Mouse (Mus musculus) gastrocnemius, adult 2 months (tissue): Measurements from ENCODE around the gene Kifap3. TPM values are rescaled to one million over a fixed set of nuclear protein-coding genes. Genes with fewer than 3 reads are reported as not detected.
"Not testable (repeated sequence)": the region's sequence is repeated elsewhere in the genome, so short reads cannot be mapped to it uniquely, and the experiment has no call there.

Experiments used
- DNase-seq: peaks from one replicate; pipeline ENCODE4 v3.0.0; 2022
- H3K27ac ChIP-seq: fragments of 200-600 bp; 2 replicates; pipeline ENCODE4 v1.8.1; 2022; ENCODE audit warnings: mild to moderate bottlenecking
- H3K4me3 ChIP-seq: fragments of 200-600 bp; 2 replicates; pipeline ENCODE4 v1.8.1; 2022; ENCODE audit warnings: mild to moderate bottlenecking, moderate library complexity
- CTCF ChIP-seq: fragments of 200-600 bp; IDR thresholded peaks from 2 replicates; pipeline ENCODE4 v1.8.1; 2022; ENCODE audit warnings: antibody characterized with exemption, mild to moderate bottlenecking, moderate library complexity
- intact Hi-C: fragments of 180-260 bp; cut with DNase I; formaldehyde crosslinking; loops from one replicate; pipeline ENCODE4 v1.15.1; 2025
- long read RNA-seq, 2 experiments: library from polyadenylated mRNA; stranded (forward); transcript quantifications; one replicate each; pipeline ENCODE4 v2.0.0; 2021
- total RNA-seq, 2 experiments: library from RNA; stranded (reverse); gene quantifications; 2 replicates each; pipeline ENCODE4 v1.2.3; 2021

The Kifap3 gene
- total RNA-seq, result 10 to 100 TPM; 20.6 to 21.9 TPM
- long read RNA-seq, experiment 1, full-length matches to known transcripts, result 31 of 36 reads
- long read RNA-seq, experiment 1, partial matches to known transcripts, result 1 of 36 reads
- long read RNA-seq, experiment 1, other reads (novel, unspliced or antisense), result 4 of 36 reads
- long read RNA-seq, experiment 2, full-length matches to known transcripts, result 27 of 39 reads
- long read RNA-seq, experiment 2, partial matches to known transcripts, result 10 of 39 reads
- long read RNA-seq, experiment 2, other reads (novel, unspliced or antisense), result 2 of 39 reads

- Histone ChIP-seq H3K4me3 (peak within 1 kb of the TSS; percentile 94), H3K27ac (peak within 1 kb of the TSS; percentile 87)
- intact Hi-C loops, result no loop called here
- peak; percentile 99 for DNase-seq
- TF ChIP-seq CTCF, result peak; percentile 92
Observed at GRCm38 (mm10) chr1:163779336-163780115, at the start of gene Kifap3. Gene Kifap3, plus strand, starts transcription at chr1:163779583.

- DNase-seq, H3K4me3 ChIP-seq, H3K27ac ChIP-seq, intact Hi-C loops: not testable (repeated sequence)
Observed at GRCm38 (mm10) chr1:163731166-163731565, 48.2 kb upstream of the Kifap3 start.

GRCm38 (mm10) chr1:163736441-163737238, 42.7 kb upstream of the Kifap3 start:
- TF ChIP-seq CTCF, result no peak

GRCm38 (mm10) chr1:163737239-163737533, 42.2 kb upstream of the Kifap3 start:
- TF ChIP-seq CTCF, result no peak
- intact Hi-C loops, result no loop called here
- H3K4me3 ChIP-seq, result no peak overlapping the region
- DNase-seq, result no peak
- H3K27ac ChIP-seq, result no peak overlapping the region

More at GRCm38 (mm10) chr1:163736441-163737238, 42.7 kb upstream of the Kifap3 start:
- Histone ChIP-seq H3K27ac (no peak overlapping the region), H3K4me3 (no peak overlapping the region)
- DNase-seq, result no peak
- intact Hi-C loops, result no loop called here

GRCm38 (mm10) chr1:163751360-163751992, 27.9 kb upstream of the Kifap3 start:
- DNase-seq, result no peak
- TF ChIP-seq CTCF, result no peak
- no peak overlapping the region for H3K4me3 ChIP-seq
- no peak overlapping the region for H3K27ac ChIP-seq
- intact Hi-C loops, result no loop called here

GRCm38 (mm10) chr1:163757462-163758207, 21.7 kb upstream of the Kifap3 start:
- DNase-seq, result no peak
- intact Hi-C loops, result no loop called here
- no peak for TF ChIP-seq CTCF
- H3K27ac ChIP-seq, result no peak overlapping the region
- H3K4me3 ChIP-seq, result no peak overlapping the region

- intact Hi-C loops, H3K4me3 ChIP-seq, H3K27ac ChIP-seq, DNase-seq: not testable (repeated sequence)
Observed at GRCm38 (mm10) chr1:163783577-163783976, 4.2 kb downstream of the Kifap3 start.

GRCm38 (mm10) chr1:163821365-163821764, 42.0 kb downstream of the Kifap3 start:
- H3K4me3 ChIP-seq, result no peak overlapping the region
- intact Hi-C loops, result no loop called here
- no peak for DNase-seq
- H3K27ac ChIP-seq, result no peak overlapping the region
- TF ChIP-seq CTCF, result no peak

- no peak for DNase-seq
- no peak overlapping the region for H3K27ac ChIP-seq
- TF ChIP-seq CTCF, result no peak
- intact Hi-C loops, result no loop called here
- no peak overlapping the region for H3K4me3 ChIP-seq
Observed at GRCm38 (mm10) chr1:163829482-163829881, 50.1 kb downstream of the Kifap3 start.

- DNase-seq, result no peak
- H3K27ac ChIP-seq, result no peak overlapping the region
- H3K4me3 ChIP-seq, result no peak overlapping the region
- peak; percentile 83 for TF ChIP-seq CTCF
- intact Hi-C loops, result loop anchor here (1.0 to 5.0 kb wide), 2 partner anchors 76 to 682 kb away; no protein-coding TSS in a partner anchor
Observed at GRCm38 (mm10) chr1:163834066-163834465, 54.7 kb downstream of the Kifap3 start.

GRCm38 (mm10) chr1:163835062-163835461, 55.7 kb downstream of the Kifap3 start:
- TF ChIP-seq CTCF, result no peak
- no peak for DNase-seq
- Histone ChIP-seq H3K4me3 (no peak overlapping the region), H3K27ac (no peak overlapping the region)
- intact Hi-C loops, result no loop called here

- DNase-seq, intact Hi-C loops, H3K27ac ChIP-seq, H3K4me3 ChIP-seq: not testable (repeated sequence)
Observed at GRCm38 (mm10) chr1:163838482-163838881, 59.1 kb downstream of the Kifap3 start.
